Mouse (Mus musculus): Measurements from ENCODE around the gene Cpn2.

GRCm38 (mm10) chr16:30307306-30307705 lies 40.0 kb upstream of the Cpn2 start:
- no peak for TF ChIP-seq CTCF (IDR thresholded peaks at IDR 0.05)
- TF ChIP-seq EP300 (IDR thresholded peaks at IDR 0.05), result no peak

Measured in lung, postnatal 0 days (tissue).